Mouse (Mus musculus): ENCODE measurements around the gene Cherp.

GRCm38 (mm10) chr8:72493381-72493780 is 18.4 kb upstream of the Cherp start:
- no peak for TF ChIP-seq CTCF (IDR thresholded peaks at IDR 0.05; ENCODE audit: borderline replicate concordance, extremely low read depth, insufficient read depth, insufficient read length)
- TF ChIP-seq POLR2A (IDR thresholded peaks at IDR 0.05; ENCODE audit: borderline replicate concordance, extremely low read depth, insufficient read depth, insufficient read length, poor library complexity, severe bottlenecking): no peak

Data from brain, embryonic 14.5 days (tissue).